Mouse (Mus musculus): Measurements from ENCODE around the gene 1700123O20Rik. TPM values are rescaled to one million over a fixed set of nuclear protein-coding genes. Genes with fewer than 3 reads are reported as not detected.

The 1700123O20Rik gene
- 1 to 10 TPM; 7.1 to 9.4 (median 8.0) TPM for total RNA-seq (2022)

- DNase-seq (ENCODE audit: low spot score in 2 of 2), result no peak
Observed at GRCm38 (mm10) chr14:54686063-54686521, at the start of gene 1700123O20Rik. TSS of gene 1700123O20Rik (plus strand) at chr14:54686216.

- no peak for DNase-seq (ENCODE audit: low spot score in 2 of 2)
Observed at GRCm38 (mm10) chr14:54636954-54637353, 49.1 kb upstream of the 1700123O20Rik start.

GRCm38 (mm10) chr14:54638210-54638609 lies 47.8 kb upstream of the 1700123O20Rik start:
- no peak for DNase-seq (ENCODE audit: low spot score in 2 of 2)

- DNase-seq (ENCODE audit: low spot score in 2 of 2), result no peak
Observed at GRCm38 (mm10) chr14:54640121-54640520, 45.9 kb upstream of the 1700123O20Rik start.

GRCm38 (mm10) chr14:54640946-54641304 lies 45.1 kb upstream of the 1700123O20Rik start, which contains the start of gene Gm17606:
TSS of gene Gm17606 (plus strand) at chr14:54640952.
- no peak for DNase-seq (ENCODE audit: low spot score in 2 of 2)

- DNase-seq (ENCODE audit: low spot score in 2 of 2), result peak; percentile 63 to 66
Observed at GRCm38 (mm10) chr14:54641305-54641969, 44.6 kb upstream of the 1700123O20Rik start, which contains the start of gene Cdh24. TSS of gene Cdh24 (minus strand) at chr14:54641364.

GRCm38 (mm10) chr14:54642224-54642944 lies 43.6 kb upstream of the 1700123O20Rik start:
- DNase-seq (ENCODE audit: low spot score in 2 of 2), result no peak

- DNase-seq (ENCODE audit: low spot score in 2 of 2), result no peak
Observed at GRCm38 (mm10) chr14:54643011-54643410, 43.0 kb upstream of the 1700123O20Rik start.

GRCm38 (mm10) chr14:54644294-54644693 lies 41.7 kb upstream of the 1700123O20Rik start:
- no peak for DNase-seq (ENCODE audit: low spot score in 2 of 2)

GRCm38 (mm10) chr14:54646455-54646854 lies 39.6 kb upstream of the 1700123O20Rik start:
- no peak for DNase-seq (ENCODE audit: low spot score in 2 of 2)

GRCm38 (mm10) chr14:54646898-54647636 lies 38.9 kb upstream of the 1700123O20Rik start:
- no peak for DNase-seq (ENCODE audit: low spot score in 2 of 2)

- no peak for DNase-seq (ENCODE audit: low spot score in 2 of 2)
Observed at GRCm38 (mm10) chr14:54647900-54648299, 38.1 kb upstream of the 1700123O20Rik start.

GRCm38 (mm10) chr14:54650621-54651454 lies 35.2 kb upstream of the 1700123O20Rik start:
- DNase-seq (ENCODE audit: low spot score in 2 of 2), result peak; percentile 59 to 72

GRCm38 (mm10) chr14:54651556-54651955 lies 34.5 kb upstream of the 1700123O20Rik start:
- no peak for DNase-seq (ENCODE audit: low spot score in 2 of 2)

GRCm38 (mm10) chr14:54652787-54653186 lies 33.2 kb upstream of the 1700123O20Rik start:
- DNase-seq (ENCODE audit: low spot score in 2 of 2), result no peak

- peak; percentile 79 to 86 for DNase-seq (ENCODE audit: low spot score in 2 of 2)
Observed at GRCm38 (mm10) chr14:54653496-54653895, 32.5 kb upstream of the 1700123O20Rik start.

- no peak for DNase-seq (ENCODE audit: low spot score in 2 of 2)
Observed at GRCm38 (mm10) chr14:54660009-54660408, 26.0 kb upstream of the 1700123O20Rik start.

GRCm38 (mm10) chr14:54664477-54665222 lies 21.4 kb upstream of the 1700123O20Rik start:
- DNase-seq (ENCODE audit: low spot score in 2 of 2), result no peak

GRCm38 (mm10) chr14:54669381-54669780 lies 16.6 kb upstream of the 1700123O20Rik start:
- DNase-seq (ENCODE audit: low spot score in 2 of 2), result peak in 1 of 2 experiments; percentile 40

GRCm38 (mm10) chr14:54674317-54674716 lies 11.7 kb upstream of the 1700123O20Rik start:
- DNase-seq (ENCODE audit: low spot score in 2 of 2), result no peak

All from gastrocnemius, adult 8-10 months (tissue).